Mouse (Mus musculus) liver, embryonic 11.5 days (tissue): ENCODE results near the gene Ngef. TPM values are rescaled to one million over a fixed set of nuclear protein-coding genes. Genes with fewer than 3 reads are reported as not detected.

Experiments used
- ATAC-seq: fragments of 200-750 bp; cut with Nextera tagmentation; replicated peaks from 2 replicates; pipeline ENCODE4 v1.8.0; 2017; ENCODE audit warnings: moderate number of reproducible peaks, mild to moderate bottlenecking, moderate TSS enrichment, moderate library complexity; ENCODE audit not compliant: low FRiP score
- DNase-seq: peaks from one replicate; pipeline ENCODE4 v3.0.0-alpha.2; 2017; ENCODE audit warnings: low spot score
- H3K27ac ChIP-seq: fragments of 300-500 bp; sonication (generic); 2 replicates; pipeline ENCODE4 v1.5.1; 2014; ENCODE audit warnings: mild to moderate bottlenecking, low read depth, low read length, control low read depth
- H3K27me3 ChIP-seq: fragments of 300-500 bp; sonication (generic); replicated peaks from 2 replicates; pipeline ENCODE4 v1.6.1; 2014; ENCODE audit warnings: low read length, mixed read lengths; ENCODE audit not compliant: control insufficient read depth, insufficient read depth
- H3K36me3 ChIP-seq: fragments of 300-500 bp; sonication (generic); 2 replicates; pipeline ENCODE4 v1.6.1; 2014; ENCODE audit warnings: mild to moderate bottlenecking, low read length, moderate library complexity, mixed read lengths; ENCODE audit not compliant: control insufficient read depth, insufficient read depth
- H3K4me1 ChIP-seq: fragments of 300-500 bp; sonication (generic); replicated peaks from 2 replicates; pipeline ENCODE4 v1.6.1; 2014; ENCODE audit warnings: low read length, mixed read lengths; ENCODE audit not compliant: control insufficient read depth, insufficient read depth
- H3K4me2 ChIP-seq: fragments of 300-500 bp; sonication (generic); 2 replicates; pipeline ENCODE4 v1.6.1; 2014; ENCODE audit warnings: mild to moderate bottlenecking, control low read depth, moderate library complexity
- H3K4me3 ChIP-seq: fragments of 300-500 bp; sonication (generic); 2 replicates; pipeline ENCODE4 v1.5.1; 2014; ENCODE audit warnings: low read depth, low read length, control low read depth
- H3K9ac ChIP-seq: fragments of 300-500 bp; sonication (generic); 2 replicates; pipeline ENCODE4 v1.6.1; 2014; ENCODE audit warnings: low read depth, low read length, control low read depth
- H3K9me3 ChIP-seq: fragments of 300-500 bp; sonication (generic); 2 replicates; pipeline ENCODE4 v1.6.1; 2016; ENCODE audit warnings: low read length, inconsistent platforms, mixed read lengths; ENCODE audit not compliant: control insufficient read depth
- WGBS: fragments of 180-500 bp; shearing (Covaris S2); extraction: QIAGEN DNeasy Blood & Tissue Kit; methylation state at CpG from one replicate; pipeline ENCODE4 v1.1.7; 2014; 5-methylcytosine and 5-hydroxymethylcytosine counted together
- polyA plus RNA-seq: library from polyadenylated mRNA; unstranded; fragments of >200 nt; fragmentation: Nextera tagmentation; extraction: Ambion mirVana; gene quantifications from 2 replicates; pipeline ENCODE4 v1.2.1, GENCODE M21; 2014

Ngef gene
- polyA plus RNA-seq, 1 experiment from 2014 or later, result 2.4 TPM

DNA sequence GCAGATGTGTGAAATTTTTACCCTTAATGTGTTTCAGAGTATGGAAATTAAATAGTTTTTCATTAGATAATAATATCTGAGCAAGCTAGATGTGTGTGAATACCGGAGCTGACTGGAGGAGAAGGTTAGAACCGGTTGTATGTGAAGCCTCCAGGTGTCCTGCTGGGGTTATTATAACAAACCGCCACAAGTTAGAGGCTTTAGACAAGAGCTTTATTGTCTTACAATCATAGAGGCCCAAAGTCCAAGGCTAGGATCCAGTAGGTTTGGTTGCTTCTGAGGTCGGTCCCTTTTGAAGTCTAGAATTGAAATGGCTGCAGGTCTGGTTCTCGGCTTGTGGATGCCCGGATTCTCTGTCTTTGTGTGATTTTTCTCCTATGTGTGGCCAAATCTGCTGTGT lies 5.3 kb upstream of the Ngef start:
- H3K27ac ChIP-seq, result no peak overlapping the region
- no peak overlapping the region for H3K4me2 ChIP-seq
- H3K36me3 ChIP-seq, result no peaks in the 10 kb centered on the region
- no peak overlapping the region for H3K4me3 ChIP-seq
- no peak for DNase-seq
- no peaks in the 10 kb centered on the region for H3K4me1 ChIP-seq
- H3K27me3 ChIP-seq, result no peaks in the 10 kb centered on the region
- no peak for ATAC-seq
- H3K9me3 ChIP-seq, result no peaks in the 10 kb centered on the region
- 84% methylated on average over 6 of the region's 6 CpGs for WGBS
- no peak overlapping the region for H3K9ac ChIP-seq

DNA sequence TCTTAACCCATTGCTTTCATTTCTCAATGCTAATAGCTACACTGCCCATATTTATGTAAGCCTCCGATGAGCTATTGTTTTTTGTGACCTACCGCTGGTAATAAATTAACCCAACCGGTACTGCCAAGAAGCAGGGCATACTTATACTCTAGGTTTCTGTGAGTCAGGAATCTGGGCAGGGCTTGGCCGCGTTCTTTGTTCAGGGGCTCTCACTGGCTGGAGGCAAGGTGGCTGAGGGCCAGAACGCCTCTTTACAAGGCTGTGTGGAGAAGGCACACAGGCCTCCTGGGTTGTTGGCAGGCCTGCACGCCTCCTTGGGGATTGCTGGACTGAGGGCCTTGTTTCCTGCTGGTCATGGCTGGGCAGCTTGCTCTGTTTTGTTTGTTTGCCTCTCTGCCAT lies 1.1 kb upstream of the Ngef start:
- ATAC-seq, result no peak

DNA sequence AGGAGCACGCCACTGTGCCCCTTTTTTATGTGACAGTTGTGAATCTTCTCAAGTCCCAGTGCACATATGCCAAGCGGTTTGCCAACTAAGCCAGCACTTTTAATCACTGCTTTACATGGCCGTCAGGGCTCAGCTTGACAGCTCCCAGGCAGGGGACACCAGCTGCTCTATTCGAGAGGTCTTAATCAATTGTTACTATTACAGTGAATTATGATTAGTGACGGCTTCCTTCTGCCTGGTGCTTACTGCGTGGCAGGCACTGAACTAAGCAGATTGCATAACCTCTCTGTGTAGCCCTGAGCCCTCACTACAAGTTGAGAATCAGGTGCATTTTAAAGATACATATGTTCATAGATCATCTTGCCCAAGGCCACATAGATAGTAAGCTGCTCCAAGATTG lies 683 bp upstream of the Ngef start:
- no peak for DNase-seq
- Histone ChIP-seq H3K4me2 (no peak overlapping the region), H3K9me3 (no peaks in the 10 kb centered on the region), H3K27me3 (no peaks in the 10 kb centered on the region), H3K27ac (no peak overlapping the region), H3K36me3 (no peaks in the 10 kb centered on the region), H3K4me3 (no peak overlapping the region), H3K4me1 (no peaks in the 10 kb centered on the region), H3K9ac (no peak overlapping the region)
- 70% methylated on average over 6 of the region's 6 CpGs for WGBS
- ATAC-seq, result no peak

More for the DNA sequence above, 1.1 kb upstream of the Ngef start:
- H3K4me1 ChIP-seq, result no peaks in the 10 kb centered on the region
- DNase-seq, result no peak
- no peak overlapping the region for H3K4me2 ChIP-seq
- WGBS, result 84% methylated on average over 7 of the region's 7 CpGs
- H3K9me3 ChIP-seq, result no peaks in the 10 kb centered on the region
- no peaks in the 10 kb centered on the region for H3K27me3 ChIP-seq
- H3K36me3 ChIP-seq, result no peaks in the 10 kb centered on the region
- H3K4me3 ChIP-seq, result no peak overlapping the region
- H3K27ac ChIP-seq, result no peak overlapping the region
- H3K9ac ChIP-seq, result no peak overlapping the region

DNA sequence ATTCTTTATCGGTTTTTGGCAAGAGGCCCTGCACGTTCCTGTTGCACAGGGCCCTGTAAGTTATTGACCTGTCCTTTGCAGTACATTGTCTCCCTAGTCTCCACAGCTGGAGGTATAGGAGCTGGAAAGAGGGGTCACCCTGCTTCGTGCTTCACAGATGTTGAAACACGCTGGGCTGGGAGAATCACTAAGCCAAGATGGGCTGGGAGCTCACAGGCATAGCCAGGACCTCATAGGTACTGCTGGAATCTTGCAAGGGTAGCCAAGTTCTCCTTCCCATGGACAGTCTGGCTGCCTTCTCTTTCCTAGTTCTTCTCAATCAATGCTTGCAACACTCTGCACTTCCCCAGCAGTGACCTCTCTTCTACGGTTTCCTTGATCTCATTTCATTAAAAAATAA lies 409 bp downstream of the Ngef start:
- H3K27ac ChIP-seq, result no peak overlapping the region
- H3K4me1 ChIP-seq, result no peaks in the 10 kb centered on the region
- H3K36me3 ChIP-seq, result no peaks in the 10 kb centered on the region
- no peak overlapping the region for H3K9ac ChIP-seq
- DNase-seq (no peak), ATAC-seq (no peak)
- peak overlapping the region; percentile 13 for H3K4me2 ChIP-seq
- H3K27me3 ChIP-seq, result no peaks in the 10 kb centered on the region
- no peak overlapping the region for H3K4me3 ChIP-seq
- H3K9me3 ChIP-seq, result no peaks in the 10 kb centered on the region
- 67% methylated on average over 5 of the region's 5 CpGs for WGBS

DNA sequence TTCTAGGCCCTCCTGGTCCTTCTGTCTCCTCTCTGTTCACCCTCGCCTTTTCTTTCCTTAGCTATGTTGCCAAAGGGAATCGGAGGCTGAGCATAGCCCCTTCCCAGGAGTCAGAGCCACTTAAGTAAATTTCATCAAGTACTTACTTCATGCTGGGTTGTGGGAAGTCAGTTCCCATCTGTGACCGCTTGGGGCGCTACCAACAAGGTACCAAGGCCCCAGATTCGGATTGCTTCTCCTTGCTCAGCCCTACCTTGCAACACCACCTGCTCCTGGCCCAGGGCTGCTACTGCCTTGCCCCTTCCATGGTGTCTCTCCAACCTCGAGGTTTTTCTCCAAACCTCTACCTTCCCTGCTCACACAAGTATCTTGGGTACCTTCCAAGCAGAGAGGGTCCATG lies 5.3 kb downstream of the Ngef start:
- no peaks in the 10 kb centered on the region for H3K36me3 ChIP-seq
- H3K27ac ChIP-seq, result no peak overlapping the region
- 33% methylated on average over 6 of the region's 6 CpGs for WGBS
- H3K4me1 ChIP-seq, result no peaks in the 10 kb centered on the region; the same call in 1 of the 2 replicates
- no peak overlapping the region for H3K4me2 ChIP-seq
- H3K9ac ChIP-seq, result no peak overlapping the region
- H3K9me3 ChIP-seq, result no peaks in the 10 kb centered on the region
- no peak for ATAC-seq
- DNase-seq, result no peak
- no peak overlapping the region for H3K4me3 ChIP-seq
- H3K27me3 ChIP-seq, result peaks cover 3% of the 10 kb centered on the region; the same call in 1 of the 2 replicates

DNA sequence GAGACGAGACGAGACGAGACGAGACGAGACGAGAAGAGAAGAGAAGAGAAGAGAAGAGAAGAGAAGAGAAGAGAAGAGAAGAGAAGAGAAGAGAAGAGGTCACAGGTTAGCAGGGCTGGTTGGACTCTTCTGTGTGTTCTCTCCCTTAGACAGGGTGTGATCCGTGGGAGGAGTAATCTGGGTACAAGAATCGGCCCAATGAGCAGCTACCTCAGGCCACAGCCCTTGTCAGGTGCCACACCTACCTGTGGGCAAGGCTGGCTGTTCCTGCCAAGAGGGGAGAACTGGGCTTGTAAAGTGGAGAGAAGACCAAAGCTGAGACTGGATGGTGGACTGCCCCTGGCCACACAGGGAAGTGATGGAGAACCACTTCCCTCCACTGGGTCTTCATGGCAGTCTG lies 7.9 kb downstream of the Ngef start:
- DNase-seq, result no peak
- no peak overlapping the region for H3K27ac ChIP-seq
- peaks cover 3% of the 10 kb centered on the region; the same call in 1 of the 2 replicates for H3K27me3 ChIP-seq
- H3K36me3 ChIP-seq, result no peaks in the 10 kb centered on the region
- ATAC-seq, result no peak
- H3K4me2 ChIP-seq, result no peak overlapping the region
- H3K9ac ChIP-seq, result no peak overlapping the region
- H3K4me3 ChIP-seq, result no peak overlapping the region
- no peaks in the 10 kb centered on the region for H3K9me3 ChIP-seq
- 91% methylated on average over 8 of the region's 8 CpGs for WGBS
- no peaks in the 10 kb centered on the region; the same call in 1 of the 2 replicates for H3K4me1 ChIP-seq

DNA sequence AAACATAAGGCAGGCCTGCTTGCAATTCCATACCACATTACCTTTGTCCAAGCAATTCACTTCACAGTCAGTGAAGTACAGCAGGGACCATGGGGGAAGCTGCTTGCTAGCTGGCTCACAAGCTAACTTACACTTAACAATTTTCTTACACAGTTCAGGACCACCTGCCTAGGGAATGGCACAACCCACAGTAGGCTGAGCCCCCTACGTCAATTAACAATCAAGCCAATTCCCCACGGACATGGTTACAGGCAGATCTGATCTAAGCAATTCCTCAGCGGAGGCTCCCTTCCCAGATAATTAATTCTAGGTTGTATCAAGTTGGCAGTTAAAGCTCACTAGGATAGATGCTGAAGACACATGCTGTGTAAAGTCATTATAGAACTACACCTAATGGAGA lies 10.7 kb downstream of the Ngef start:
- H3K27ac ChIP-seq, result no peak overlapping the region
- no peak overlapping the region for H3K9ac ChIP-seq
- no peaks in the 10 kb centered on the region for H3K9me3 ChIP-seq
- no peak for DNase-seq
- H3K4me3 ChIP-seq, result no peak overlapping the region
- H3K4me2 ChIP-seq, result no peak overlapping the region
- no peaks in the 10 kb centered on the region for H3K36me3 ChIP-seq
- WGBS, result 69% methylated on average over 3 of the region's 3 CpGs
- no peak for ATAC-seq
- H3K4me1 ChIP-seq, result no peaks in the 10 kb centered on the region; the same call in 1 of the 2 replicates
- peaks cover 3% of the 10 kb centered on the region; the same call in 1 of the 2 replicates for H3K27me3 ChIP-seq

DNA sequence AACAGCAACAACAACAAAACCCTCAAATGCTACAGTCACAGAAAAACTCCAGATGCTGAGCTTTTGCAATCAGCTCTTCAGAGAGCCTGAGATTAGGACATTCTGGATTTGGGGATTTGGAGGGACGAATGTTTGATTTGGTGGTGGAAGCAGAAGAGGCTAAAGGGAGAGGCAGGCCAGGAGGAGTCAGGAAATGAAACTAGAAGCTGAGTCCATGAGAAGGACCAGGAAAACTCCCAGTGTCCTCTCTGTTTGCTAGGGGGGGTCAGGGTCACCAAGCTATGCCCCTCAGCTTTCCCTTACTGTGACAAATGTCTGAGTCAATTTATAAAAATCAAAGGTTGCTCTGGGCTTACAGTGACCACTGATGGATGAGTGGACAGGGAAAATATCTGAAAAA lies 20.1 kb downstream of the Ngef start:
- H3K27me3 ChIP-seq, result no peaks in the 10 kb centered on the region
- H3K4me1 ChIP-seq, result no peaks in the 10 kb centered on the region
- no peak overlapping the region for H3K27ac ChIP-seq
- DNase-seq, result no peak
- H3K9ac ChIP-seq, result no peak overlapping the region
- no peaks in the 10 kb centered on the region for H3K36me3 ChIP-seq
- WGBS, result 71% methylated on average over 1 of the region's 1 CpGs
- H3K4me3 ChIP-seq, result no peak overlapping the region
- no peak for ATAC-seq
- H3K9me3 ChIP-seq, result no peaks in the 10 kb centered on the region
- no peak overlapping the region for H3K4me2 ChIP-seq

DNA sequence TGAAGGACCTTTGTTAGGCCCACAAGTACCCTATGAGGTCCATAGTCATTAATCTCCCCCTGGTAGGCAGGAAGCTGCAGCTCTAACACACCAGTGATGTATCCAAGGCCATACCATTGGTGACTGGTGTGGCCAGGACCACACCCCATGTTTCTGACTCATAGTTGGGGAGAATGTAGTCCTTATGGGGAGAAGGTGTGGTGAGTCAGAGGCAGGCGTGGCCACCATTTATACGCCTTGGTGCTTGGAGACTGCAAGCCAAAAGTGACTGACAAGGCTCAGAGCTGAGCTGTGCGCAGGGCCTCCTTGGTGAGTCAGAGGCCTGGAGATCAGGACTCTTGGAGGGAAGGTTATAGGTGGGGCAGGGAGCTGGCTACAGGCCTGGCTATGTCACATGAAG lies 22.7 kb downstream of the Ngef start:
- ATAC-seq (no peak), DNase-seq (no peak)
- Histone ChIP-seq H3K4me3 (no peak overlapping the region), H3K36me3 (no peaks in the 10 kb centered on the region), H3K4me2 (no peak overlapping the region), H3K4me1 (no peaks in the 10 kb centered on the region), H3K9me3 (no peaks in the 10 kb centered on the region), H3K27ac (no peak overlapping the region), H3K27me3 (no peaks in the 10 kb centered on the region), H3K9ac (no peak overlapping the region)
- WGBS, result 81% methylated on average over 3 of the region's 3 CpGs
